Mouse (Mus musculus) kidney, adult 18-20 months (tissue): ENCODE results near the gene Nf2.
"Not testable (repeated sequence)": the region's sequence is repeated elsewhere in the genome, so short reads cannot be mapped to it uniquely, and the experiment has no call there.

Experiments used
- DNase-seq: peaks from one replicate; pipeline ENCODE4 v3.0.0; 2021

Nf2 gene

DNA sequence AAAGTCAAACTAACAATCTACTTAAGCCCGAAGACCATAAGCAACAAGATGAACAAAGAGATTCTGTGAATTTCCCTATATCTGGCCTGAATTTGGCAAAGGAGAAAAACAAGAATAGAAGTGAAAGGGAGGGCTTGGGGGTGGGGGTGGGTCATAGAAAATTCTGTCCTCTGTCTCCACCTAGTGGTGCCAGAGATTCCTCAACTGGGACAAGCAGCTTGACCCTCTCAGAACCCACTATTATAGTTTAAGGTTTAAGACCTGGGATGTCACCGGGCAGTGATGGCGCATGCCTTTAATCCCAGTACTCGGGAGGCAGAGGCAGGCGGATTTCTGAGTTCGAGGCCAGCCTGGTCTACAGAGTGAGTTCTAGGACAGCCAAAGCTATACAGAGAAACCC, 12.6 kb downstream of the Nf2 start:
- peak; percentile 33 for DNase-seq

DNA sequence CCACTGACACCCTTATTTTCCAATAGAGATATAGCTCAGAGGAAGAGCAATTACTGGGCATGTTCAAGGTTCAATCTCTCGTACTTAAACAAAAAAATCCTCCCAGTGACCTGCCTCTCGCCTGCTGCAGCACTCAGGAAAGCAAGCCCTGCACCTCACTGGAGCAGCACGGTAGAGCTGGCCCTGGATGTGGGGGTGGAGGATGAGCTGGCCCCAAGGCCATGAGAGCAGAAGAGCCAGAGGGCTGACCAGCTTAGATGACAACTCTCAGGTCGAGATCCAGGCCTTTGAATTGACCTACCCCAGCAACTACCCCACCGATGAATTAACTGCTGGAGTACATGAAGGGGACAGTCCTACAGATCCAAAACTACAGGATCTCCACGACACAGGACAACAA, 13.9 kb downstream of the Nf2 start:
- no peak for DNase-seq

DNA sequence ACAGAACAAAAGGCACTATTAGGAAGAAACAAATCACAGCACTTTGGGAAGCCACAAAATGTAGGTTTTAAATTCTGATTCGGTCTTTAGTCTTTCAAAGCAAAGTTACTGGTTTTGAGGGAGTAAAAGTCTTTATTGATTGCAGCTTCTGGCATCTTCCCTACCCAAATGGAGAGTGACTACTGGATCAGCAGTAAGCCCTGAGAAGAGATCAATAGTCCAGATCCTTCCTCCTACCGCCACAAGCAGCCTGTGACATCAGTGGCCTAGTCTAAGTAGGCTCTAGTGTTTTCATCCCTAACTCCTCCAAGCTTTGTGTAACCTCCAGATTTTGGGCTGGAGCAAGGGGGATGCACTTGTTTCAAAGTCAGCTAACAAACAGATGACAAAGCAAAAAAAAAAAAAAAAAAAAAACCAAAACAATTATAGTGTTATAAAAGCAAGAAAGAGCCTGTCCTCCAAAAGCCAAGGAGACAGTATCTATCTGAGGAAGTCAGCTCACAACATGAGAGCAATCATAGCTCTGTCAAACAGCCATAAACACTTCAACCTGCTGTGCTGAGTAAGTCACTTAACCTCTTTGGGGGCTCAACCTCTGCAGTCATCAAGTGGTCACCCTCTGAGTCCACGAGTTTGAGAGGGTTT, 15.9 kb downstream of the Nf2 start:
- DNase-seq: no peak

DNA sequence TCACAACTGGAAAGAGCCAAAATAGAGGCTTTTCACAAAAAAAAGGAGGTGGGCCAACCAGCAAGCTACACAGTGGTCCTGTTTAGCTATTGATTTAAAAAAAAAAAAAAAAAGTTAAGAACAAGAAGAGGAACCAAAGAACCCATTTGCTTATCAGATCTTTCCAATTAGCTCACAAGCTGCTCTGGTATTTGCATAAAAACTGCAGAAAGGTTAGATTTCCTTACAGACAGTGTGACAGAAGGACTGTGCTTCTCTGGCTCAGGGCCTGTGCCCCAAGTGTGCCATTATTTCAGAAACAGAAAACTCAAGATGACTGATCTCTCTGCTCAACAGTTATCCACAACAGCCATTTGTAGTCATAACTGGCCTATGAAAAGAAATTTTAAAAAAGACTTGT, 18.3 kb downstream of the Nf2 start:
- no peak for DNase-seq

DNA sequence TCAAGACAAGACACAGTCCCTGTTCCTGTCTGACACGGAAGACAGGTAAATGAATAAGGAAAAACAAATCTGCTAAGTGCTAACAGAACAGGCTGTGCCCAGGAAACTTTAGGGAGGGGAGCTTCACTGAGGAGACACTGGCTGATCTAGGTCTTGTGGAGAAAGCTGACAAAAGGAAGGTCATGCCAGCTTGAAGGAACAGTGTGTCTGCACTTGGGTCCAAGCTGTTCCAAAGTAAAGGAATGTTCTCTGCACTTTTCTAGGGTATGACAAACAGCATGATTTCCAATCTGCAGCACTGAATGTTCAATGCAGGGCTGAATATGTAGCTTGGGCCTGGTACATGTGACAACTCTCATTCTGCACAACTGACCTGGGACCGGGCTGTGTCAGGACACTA, 21.4 kb downstream of the Nf2 start:
- DNase-seq: no peak

DNA sequence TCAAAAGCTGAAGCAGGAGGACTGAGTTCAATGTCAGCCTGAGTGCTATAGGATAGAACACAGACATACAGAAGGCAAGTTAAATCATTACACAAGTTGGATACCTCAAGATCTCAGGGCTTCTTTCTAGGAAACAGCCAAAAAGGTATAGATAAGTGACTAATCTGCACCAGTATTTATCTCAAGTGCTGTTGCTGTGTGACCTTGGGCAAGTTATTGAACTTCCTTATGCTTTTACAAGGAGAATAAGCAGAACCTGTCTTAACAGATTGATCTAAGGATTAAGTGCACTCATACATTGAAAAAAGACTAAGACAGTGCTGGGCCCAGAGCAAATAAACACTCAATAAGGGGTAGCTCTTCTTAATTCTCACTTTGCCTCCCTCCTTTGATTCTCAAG, 22.0 kb downstream of the Nf2 start:
- DNase-seq: no peak

DNA sequence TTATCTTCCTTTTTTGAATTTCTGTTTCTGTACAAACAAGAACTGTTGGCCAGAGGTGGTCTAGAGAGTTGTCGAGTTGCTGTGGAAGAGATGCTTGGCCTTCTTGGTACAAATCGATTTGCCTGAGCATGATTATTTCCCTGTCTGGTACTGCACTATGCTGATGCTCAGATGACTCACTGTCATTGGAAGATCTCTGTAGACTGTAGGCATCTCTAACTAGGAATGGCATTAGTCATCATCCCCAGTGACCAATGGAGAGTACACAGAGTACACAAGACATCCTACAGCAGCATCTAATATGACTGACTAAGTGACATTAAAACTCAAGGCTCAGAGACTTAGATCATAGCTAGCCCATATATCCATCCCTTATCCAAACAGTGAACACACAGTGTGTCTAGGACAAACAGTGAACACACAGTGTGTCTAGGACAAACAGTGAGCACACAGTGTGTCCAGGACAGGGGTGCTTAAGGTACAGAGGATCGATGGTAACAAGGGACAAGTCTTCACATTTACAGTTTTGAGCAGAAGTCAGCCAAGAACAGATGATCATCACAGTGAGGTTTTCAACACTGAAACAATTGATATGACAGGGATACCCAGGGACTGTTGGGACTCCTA, 23.1 kb downstream of the Nf2 start:
- DNase-seq: no peak

DNA sequence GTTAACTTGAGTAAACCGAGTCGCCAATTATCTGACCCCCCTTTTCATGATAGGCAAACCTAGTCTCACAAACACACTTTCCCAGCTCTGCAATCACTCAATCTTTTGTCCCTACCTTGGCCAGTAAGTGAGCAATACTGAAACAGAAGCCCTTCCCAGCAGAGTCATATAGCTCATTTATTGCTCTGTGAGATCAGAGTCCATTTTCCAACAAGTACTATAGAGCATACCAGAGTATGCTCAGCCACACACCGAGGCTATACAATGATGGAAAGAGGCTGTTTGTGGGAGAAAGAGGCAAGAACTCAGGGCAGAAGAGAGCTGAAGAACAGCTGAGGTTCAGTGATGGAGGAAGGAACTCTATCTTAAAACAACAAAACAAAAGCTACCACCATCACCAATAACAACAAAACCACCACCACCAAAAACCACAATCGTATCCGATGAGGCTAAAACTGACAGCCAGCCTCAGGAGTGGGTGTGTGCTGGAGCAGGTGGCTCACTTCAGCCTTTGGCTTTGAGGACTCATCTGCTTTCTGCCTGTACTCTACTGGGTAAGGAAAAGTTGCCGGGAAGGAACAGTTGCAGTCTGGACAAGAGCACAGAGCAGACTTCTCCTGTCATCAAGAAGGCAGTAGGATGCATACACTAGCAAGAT, 25.6 kb downstream of the Nf2 start:
- no peak for DNase-seq

DNA sequence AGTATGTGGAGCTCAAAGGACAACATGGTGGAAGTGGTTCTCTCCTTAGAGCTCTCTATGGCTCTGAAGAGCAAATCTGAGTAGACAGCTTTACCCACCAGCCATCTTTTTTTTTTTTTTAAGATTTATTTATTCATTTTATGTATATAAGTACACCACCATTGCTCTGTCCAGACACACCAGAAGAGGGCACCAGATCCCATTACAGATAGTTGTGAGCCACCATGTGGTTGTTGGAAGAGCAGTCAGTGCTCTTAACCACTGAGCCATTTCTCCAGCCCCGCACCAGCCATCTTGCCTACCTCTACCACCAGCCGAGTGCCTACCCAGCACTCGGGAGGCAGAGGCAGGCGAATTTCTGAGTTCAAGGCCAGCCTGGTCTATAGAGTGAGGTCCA, 26.9 kb downstream of the Nf2 start:
- DNase-seq: not testable (repeated sequence)

DNA sequence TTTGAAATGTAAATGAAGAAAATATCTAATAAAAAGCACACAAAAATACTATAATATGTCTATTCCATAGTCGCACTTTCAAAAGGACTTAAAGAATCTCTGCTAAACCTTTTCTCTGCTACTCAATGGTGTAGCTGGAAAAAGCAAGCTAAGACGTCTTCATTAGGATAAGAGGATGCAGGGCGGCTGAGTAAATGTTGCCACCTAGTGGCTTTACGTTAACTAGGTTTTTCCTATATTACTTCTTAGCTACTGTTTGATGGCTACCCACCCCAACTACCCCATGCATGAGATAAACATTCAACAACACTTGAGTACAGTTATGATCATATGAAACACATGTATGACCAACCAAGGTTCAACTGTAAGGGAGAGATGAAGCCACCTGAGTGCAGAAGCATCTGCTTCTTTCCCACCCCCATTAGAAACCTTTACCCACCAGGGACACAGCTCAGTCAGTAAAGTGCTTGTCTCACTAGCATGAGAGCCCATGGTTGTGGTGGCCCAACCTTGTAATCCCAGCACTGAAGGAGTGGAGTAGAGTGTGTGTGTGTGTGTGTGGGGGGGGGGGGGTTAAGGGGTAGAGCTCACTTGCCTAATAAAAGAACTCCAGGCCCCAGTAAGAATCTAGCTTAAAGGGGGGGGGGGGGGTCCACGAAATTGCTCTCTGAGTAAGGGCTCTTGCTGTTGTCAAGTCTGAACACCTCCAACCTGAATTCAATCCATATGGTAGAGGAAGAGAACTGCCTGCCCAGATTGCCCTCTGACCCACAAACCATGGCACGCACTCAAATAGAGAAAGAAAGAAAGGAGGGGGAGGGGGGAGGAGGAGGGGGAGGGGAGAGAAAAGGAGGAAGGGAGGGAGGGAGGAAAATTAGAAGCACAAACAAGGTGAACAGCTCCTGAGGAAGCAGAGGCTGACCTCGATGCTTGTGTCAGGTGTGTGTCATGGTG, 27.6 kb downstream of the Nf2 start:
- DNase-seq: no peak

DNA sequence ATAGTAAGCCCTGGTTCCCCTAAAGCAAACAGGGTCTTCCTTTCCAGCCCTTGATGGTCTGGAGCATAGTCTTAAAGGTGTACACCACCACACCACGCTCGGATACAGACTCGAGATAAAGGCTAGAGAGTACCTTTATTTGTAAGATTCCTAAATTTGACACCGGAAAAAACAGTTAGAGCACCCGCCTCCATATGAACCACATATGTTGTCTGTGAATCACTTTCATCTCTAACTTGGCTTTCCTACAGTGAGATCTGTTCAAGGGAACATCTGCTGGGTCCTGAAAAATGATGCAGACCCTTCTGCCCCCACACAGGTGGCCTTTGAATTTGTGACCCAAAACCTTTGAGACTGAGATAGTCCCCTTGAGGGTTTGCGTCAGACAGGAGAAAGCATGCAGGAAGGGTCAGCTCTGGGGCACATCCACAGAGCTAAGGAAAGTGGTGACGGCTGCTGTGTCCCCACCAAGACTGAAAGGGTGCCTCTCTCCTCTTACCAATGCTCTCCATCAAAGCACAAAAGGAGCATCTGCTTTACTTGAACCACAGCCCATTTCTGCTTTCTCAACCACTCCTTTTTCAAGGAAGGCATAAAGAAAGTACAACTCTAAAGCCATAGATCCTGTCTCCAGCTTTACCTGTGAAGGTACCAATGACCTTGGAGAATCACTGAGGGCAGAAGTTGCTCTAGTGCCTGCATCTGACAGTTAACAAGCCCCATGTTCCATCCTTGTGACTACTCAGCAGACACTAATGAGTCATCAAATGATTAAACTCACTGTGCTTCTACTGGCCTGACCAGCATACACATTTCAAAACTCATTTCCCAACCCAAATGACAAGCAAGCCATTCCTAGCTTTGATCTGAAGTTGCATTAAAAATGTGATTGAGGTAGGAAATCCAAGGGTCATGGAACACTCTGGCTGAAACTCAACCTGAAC, 34.6 kb downstream of the Nf2 start:
- DNase-seq: no peak

DNA sequence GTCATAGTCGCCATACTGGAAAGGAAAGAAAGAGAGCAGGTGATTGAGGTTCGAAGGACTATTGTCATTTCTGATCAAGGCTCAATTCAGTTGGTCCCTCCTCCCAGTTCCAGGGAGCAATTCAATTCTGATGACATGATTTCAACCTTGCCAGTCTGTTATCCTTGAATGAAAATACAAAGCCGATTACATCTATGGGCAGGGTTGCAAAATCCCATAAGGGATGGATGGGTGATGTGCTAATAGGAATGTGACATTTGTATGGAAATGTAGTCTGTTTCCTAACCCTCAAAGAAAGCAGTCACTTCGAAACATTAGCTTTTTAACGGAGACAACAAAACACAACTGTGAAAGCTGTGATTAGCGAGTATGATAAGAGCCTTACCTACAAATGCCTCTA, 41.0 kb downstream of the Nf2 start:
- no peak for DNase-seq

DNA sequence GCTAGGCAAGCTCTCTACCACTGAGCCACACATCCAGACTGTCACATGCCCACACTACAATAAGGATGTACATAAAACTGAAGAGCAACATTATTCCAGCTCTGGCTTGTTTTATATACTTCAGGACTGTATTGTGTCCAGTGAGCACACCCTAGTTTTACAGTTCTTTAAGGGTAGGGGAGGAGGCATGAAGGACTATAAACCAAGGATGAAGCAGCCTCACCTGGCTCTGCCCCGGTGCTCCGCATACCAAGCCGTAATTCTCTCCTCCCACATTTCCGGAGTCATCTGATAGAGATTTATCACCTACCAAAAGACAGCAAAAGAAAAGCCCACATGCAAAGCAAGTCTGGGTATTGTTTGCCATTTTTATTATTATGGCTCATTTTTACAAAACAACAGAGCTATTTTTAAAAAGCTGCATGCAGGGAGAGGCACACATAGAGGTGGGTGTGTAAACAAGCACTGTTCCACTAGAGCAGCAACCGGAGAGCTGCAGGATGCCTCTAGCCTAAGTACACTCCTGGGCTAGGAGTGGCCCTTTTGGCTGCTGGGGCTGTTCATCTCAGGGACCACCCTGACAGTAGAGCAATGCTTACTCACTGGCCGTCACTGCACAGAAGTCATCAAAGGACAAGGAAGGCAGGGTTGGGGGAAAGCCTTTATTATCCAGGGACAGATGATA, 43.2 kb downstream of the Nf2 start:
- DNase-seq: no peak

DNA sequence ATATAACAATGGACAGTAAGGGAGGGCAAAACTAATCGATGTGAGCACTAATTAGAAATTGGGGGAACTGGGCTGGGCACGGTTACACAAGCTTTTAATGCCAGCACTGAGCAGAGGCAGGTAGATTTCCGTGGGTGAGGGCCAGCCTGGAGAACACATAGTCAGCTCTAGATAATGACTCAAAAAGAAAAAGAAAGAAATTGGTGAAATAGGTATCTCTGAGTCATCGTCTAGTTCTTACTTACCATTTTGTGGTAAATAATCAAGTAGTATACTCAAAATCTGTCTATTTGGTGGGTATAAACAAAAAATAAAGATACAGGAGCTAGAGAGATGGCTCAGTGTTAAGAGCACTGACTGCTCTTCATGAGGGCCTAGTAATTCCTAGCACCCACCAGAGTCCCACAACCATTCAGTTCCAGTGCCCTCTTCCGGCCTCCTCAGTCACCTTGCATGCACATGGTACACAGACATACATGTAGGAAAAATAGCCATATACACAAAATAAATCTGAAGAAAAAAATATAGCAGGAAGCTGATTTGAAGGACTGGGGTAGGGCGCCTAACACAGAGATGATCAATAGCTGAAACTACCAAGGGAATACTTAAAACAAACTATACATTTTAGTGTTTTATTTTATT, 44.3 kb downstream of the Nf2 start:
- no peak for DNase-seq

DNA sequence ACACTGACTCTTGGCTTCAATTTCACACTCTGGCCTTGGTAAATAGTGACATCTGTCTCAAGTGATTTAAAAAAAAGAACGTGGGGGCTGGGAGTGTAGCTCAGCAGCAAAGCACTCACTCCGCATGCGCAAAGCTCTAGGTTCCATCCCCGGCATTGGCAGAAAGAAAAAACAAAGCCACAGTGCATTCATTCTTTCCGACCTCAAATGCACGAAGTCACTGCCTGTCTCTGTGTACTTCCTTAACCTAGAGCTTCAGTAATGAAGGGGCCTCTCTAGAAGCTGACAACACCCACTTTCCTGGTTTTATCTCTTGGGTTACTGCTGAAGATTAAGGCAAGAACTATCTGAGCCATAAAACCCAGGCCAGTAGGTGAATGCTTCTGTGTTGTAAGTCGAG, 45.4 kb downstream of the Nf2 start:
- DNase-seq: no peak

DNA sequence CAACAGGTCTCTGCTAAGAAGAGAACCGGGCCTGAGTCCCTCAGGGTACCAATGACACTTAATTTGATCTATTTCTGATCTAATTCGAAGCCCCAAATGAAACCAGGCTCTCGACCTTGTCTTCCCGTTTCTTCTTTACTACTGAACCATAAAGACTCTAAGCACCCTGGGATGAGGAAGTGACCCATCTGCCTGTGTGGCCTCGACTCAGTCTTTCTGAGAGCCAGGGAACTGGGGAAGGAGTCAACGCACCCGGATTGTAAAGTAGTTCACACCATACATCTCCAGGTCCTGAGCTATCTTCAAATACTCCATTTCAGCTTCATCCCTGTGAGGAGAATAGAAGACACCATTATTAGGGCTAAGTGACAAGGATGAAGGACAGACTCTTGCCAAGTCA, 45.9 kb downstream of the Nf2 start:
- no peak for DNase-seq

DNA sequence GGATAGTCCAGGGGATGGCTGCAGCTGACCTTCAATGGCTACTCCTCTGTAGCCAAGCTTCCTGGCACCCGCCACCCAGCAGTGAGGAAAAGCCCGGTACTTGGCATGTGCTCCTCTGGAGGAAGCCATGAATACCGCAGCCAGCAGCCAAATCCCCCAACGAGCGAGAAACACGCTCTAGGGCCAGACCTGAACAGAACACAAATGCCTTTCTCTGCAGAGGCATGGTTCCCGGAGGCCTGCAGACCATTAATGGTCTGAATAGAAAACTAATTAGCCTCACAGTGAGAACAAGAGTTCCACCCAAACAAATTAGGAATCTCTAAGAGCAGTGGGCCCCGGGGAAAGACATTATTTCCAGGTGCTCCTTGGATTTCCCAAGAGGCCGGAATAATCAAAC, 46.3 kb downstream of the Nf2 start:
- DNase-seq: peak; percentile 19

DNA sequence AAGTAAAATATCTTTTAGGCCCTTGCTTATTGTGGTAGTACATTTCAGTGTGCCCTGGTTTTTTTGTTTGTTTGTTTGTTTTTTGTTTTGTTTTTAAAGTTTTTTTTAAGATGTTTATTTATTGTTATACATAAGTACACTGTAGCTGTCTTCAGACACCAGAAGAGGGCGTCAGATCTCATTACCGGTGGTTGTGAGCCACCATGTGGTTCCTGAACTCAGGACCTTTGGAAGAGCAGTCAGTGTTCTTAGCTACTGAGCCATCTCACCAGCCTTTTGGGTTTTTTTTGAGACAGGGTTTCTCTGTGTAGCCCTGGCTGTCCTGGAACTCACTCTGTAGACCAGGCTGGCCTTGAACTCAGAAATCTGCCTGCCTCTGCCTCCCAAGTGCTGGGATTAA, 46.9 kb downstream of the Nf2 start:
- DNase-seq: not testable (repeated sequence)

DNA sequence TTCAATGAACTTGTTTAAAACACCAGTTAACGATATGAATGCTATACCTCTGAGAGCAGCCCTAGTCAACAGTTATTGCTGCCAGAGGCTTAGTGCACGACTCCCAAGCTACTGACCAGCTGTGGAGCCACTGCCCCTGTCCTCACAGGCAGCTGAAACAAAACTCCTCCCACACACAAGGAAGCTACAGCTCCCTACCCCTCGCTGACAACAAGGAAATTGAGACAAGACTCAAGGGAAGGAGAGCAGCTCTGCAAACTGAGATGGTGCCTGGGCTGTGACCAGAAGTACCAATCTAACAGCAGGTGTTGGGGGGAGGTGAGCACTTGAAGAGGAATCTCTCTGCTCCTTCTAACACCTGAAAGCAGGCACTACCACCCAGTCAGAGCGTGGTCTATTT, 48.7 kb downstream of the Nf2 start:
- DNase-seq: no peak

DNA sequence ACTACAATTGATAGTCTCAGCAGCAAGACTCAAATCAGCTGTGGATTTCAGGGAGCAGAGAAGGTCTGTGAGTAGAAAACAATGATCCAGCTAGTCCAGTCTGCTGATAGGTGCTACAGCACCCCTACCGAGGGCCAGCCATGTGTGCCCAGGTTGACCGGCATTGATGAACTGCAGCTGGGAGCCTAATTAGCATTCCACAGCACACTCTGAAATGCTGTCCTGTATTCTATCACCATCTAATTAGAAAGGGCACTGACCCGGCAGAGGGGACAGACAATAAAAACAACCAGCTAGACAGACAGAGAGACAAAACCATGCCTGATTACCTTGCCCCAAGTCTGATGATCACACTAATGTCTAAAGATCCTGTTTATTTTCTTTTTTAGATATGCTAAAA, 56.3 kb downstream of the Nf2 start:
- DNase-seq: no peak

DNA sequence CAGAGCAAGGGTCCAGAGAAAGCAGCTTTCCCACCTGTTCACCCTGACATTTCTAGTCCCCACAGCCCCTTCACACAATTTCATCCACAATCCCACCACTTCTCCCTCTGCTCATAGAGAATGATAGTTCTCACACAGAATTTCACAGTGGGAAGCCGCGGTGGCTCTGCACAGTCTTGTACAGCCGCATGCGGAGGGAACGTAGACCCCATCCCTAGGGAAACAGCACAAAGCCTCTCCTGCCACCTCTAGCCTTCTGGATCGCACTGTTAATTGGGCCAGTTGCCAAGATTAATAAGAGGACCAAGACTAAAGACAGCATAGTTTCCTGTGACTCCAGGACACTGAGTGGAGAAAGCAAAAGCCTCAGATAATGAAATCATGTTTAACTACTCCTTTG, 57.8 kb downstream of the Nf2 start:
- DNase-seq: no peak
